Mouse (Mus musculus) embryonic facial prominence, embryonic 14.5 days (tissue): ENCODE data around the gene Dennd1c. TPM values are rescaled to one million over a fixed set of nuclear protein-coding genes. Genes with fewer than 3 reads are reported as not detected.

Experiments used
- ATAC-seq: fragments of 200-750 bp; cut with Nextera tagmentation; 2 replicates; pipeline ENCODE4 v1.8.0; 2017; ENCODE audit warnings: low read depth, moderate number of reproducible peaks, moderate TSS enrichment
- DNase-seq: peaks from one replicate; pipeline ENCODE4 v3.0.0-alpha.2; 2015; ENCODE audit warnings: low spot score
- H3K27ac ChIP-seq: fragments of 300-500 bp; sonication (generic); replicated peaks from 2 replicates; pipeline ENCODE4 v1.5.1; 2014; ENCODE audit warnings: low read depth, mild to moderate bottlenecking, low read length, moderate library complexity
- H3K27me3 ChIP-seq: fragments of 300-500 bp; sonication (generic); replicated peaks from 2 replicates; pipeline ENCODE4 v1.6.1; 2014; ENCODE audit warnings: low read length; ENCODE audit not compliant: control insufficient read depth, insufficient read depth
- H3K36me3 ChIP-seq: fragments of 300-500 bp; sonication (generic); 2 replicates; pipeline ENCODE4 v1.6.1; 2014; ENCODE audit warnings: low read length, mixed read lengths; ENCODE audit not compliant: control insufficient read depth, insufficient read depth
- H3K4me1 ChIP-seq: fragments of 300-500 bp; sonication (generic); 2 replicates; pipeline ENCODE4 v1.6.1; 2014; ENCODE audit warnings: antibody characterized with exemption, low read length; ENCODE audit not compliant: control insufficient read depth, insufficient read depth
- H3K4me2 ChIP-seq: fragments of 300-500 bp; sonication (generic); 2 replicates; pipeline ENCODE4 v1.6.1; 2014; ENCODE audit warnings: low read depth, mild to moderate bottlenecking, low read length, moderate library complexity, mixed read lengths
- H3K4me3 ChIP-seq: fragments of 300-500 bp; sonication (generic); 2 replicates; pipeline ENCODE4 v1.5.1; 2014; ENCODE audit warnings: low read depth, mild to moderate bottlenecking, low read length
- H3K9ac ChIP-seq: fragments of 300-500 bp; sonication (generic); 2 replicates; pipeline ENCODE4 v1.6.1; 2014; ENCODE audit warnings: low read depth, mild to moderate bottlenecking, low read length, moderate library complexity, mixed read lengths
- H3K9me3 ChIP-seq: fragments of 300-500 bp; sonication (generic); 2 replicates; pipeline ENCODE4 v1.6.1; 2016; ENCODE audit warnings: low read length; ENCODE audit not compliant: control insufficient read depth
- WGBS: fragments of 180-500 bp; shearing (Covaris S2); extraction: QIAGEN DNeasy Blood & Tissue Kit; methylation state at CpG from one replicate; pipeline ENCODE4 v1.1.7; 2014; 5-methylcytosine and 5-hydroxymethylcytosine counted together
- polyA plus RNA-seq: library from polyadenylated mRNA; unstranded; fragments of >200 nt; fragmentation: Nextera tagmentation; extraction: Ambion mirVana; gene quantifications from 2 replicates; pipeline ENCODE4 v1.2.1, GENCODE M21; 2014

The Dennd1c gene
- polyA plus RNA-seq, 1 experiment from 2014 or later: 2.1 TPM

- WGBS: 86% methylated on average over 2 of the region's 2 CpGs
Measured at GRCm38 (mm10) chr17:57019693-57020092, 58.6 kb downstream of the Dennd1c start.

More at GRCm38 (mm10) chr17:57019693-57020092, 58.6 kb downstream of the Dennd1c start:
- Histone ChIP-seq H3K36me3 (peaks cover 55% of the 10 kb centered on the region), H3K4me1 (no peaks in the 10 kb centered on the region), H3K4me3 (no peak overlapping the region), H3K9ac (no peak overlapping the region), H3K27ac (no peak overlapping the region), H3K27me3 (no peaks in the 10 kb centered on the region), H3K9me3 (no peaks in the 10 kb centered on the region), H3K4me2 (no peak overlapping the region)
- DNase-seq (no peak), ATAC-seq (no peak)

Other genes starting within 250 kb of the Dennd1c start
- 3.5 and 5.3 TPM in 2 replicates for gene Rfx2, start 247.5 kb downstream of the Dennd1c start, polyA plus RNA-seq
- gene Acsbg2, start 204.1 kb downstream of the Dennd1c start, polyA plus RNA-seq: not detected in 2 replicates
- 0.14 and 0.26 TPM in 2 replicates for gene 1700061G19Rik, start 203.0 kb downstream of the Dennd1c start, polyA plus RNA-seq
- 24.7 and 32.7 TPM in 2 replicates for gene Mllt1, start 143.1 kb downstream of the Dennd1c start, polyA plus RNA-seq
- 1.3 and 2.4 TPM in 2 replicates for gene Acer1, start 96.4 kb downstream of the Dennd1c start, polyA plus RNA-seq
- 140 and 142 TPM in 2 replicates for gene Clpp, start 88.2 kb downstream of the Dennd1c start, polyA plus RNA-seq
- gene Alkbh7, start 81.2 kb downstream of the Dennd1c start, polyA plus RNA-seq: 35.7 and 39.8 TPM in 2 replicates
- 0.84 TPM in 1 of 2 replicates, not detected in the other for gene Pspn, start 78.5 kb downstream of the Dennd1c start, polyA plus RNA-seq
- gene Gtf2f1, start 67.2 kb downstream of the Dennd1c start, polyA plus RNA-seq: 55.4 and 55.5 TPM in 2 replicates
- gene Gm17949, start 67.0 kb downstream of the Dennd1c start, polyA plus RNA-seq: 0.19 and 0.41 TPM in 2 replicates
- 43.5 and 44.9 TPM in 2 replicates for gene Khsrp, start 47.0 kb downstream of the Dennd1c start, polyA plus RNA-seq
- not detected in 2 replicates for gene Slc25a41, start 36.9 kb downstream of the Dennd1c start, polyA plus RNA-seq
- 5.5 and 8.1 TPM in 2 replicates for gene Crb3, start 19.4 kb downstream of the Dennd1c start, polyA plus RNA-seq
- gene Slc25a23, start 18.7 kb downstream of the Dennd1c start, polyA plus RNA-seq: 6.9 and 7.8 TPM in 2 replicates
- gene Tubb4a, start 9.3 kb upstream of the Dennd1c start, polyA plus RNA-seq: 22.9 and 28.7 TPM in 2 replicates
- gene Tnfsf9, start 26.8 kb upstream of the Dennd1c start, polyA plus RNA-seq: 4.1 and 5.0 TPM in 2 replicates
- not detected in 2 replicates for gene Cd70, start 71.3 kb upstream of the Dennd1c start, polyA plus RNA-seq
- 0.08 TPM in 1 of 2 replicates, not detected in the other for gene Tnfsf14, start 115.7 kb upstream of the Dennd1c start, polyA plus RNA-seq
- gene C3, start 149.6 kb upstream of the Dennd1c start, polyA plus RNA-seq: 2.0 and 4.6 TPM in 2 replicates
- 36.9 and 37.1 TPM in 2 replicates for gene Gpr108, start 169.9 kb upstream of the Dennd1c start, polyA plus RNA-seq
- gene Trip10, start 170.9 kb upstream of the Dennd1c start, polyA plus RNA-seq: 32.3 and 36.0 TPM in 2 replicates
- gene Vav1, start 200.6 kb upstream of the Dennd1c start, polyA plus RNA-seq: 4.0 and 4.8 TPM in 2 replicates